Mouse (Mus musculus): Measurements from ENCODE around the gene Hoxa3. TPM values are rescaled to one million over a fixed set of nuclear protein-coding genes. Genes with fewer than 3 reads are reported as not detected.

Hoxa3 gene
- 13.9 and 16.4 TPM in 2 replicates for polyA plus RNA-seq (2015; fragmentation: Nextera tagmentation; extraction: Ambion mirVana)

- Histone ChIP-seq H3K27ac (replicated peaks) (peak within 1 kb of the TSS; percentile 100), H3K4me1 (replicated peaks) (peaks cover 65% of the 10 kb centered on the region), H3K4me3 (peak within 1 kb of the TSS; percentile 96), H3K27me3 (no peaks in the 10 kb centered on the region), H3K9ac (peak within 1 kb of the TSS; percentile 100), H3K9me3 (no peaks in the 10 kb centered on the region), H3K36me3 (no peaks in the 10 kb centered on the region), H3K4me2 (peak within 1 kb of the TSS; percentile 97)
- WGBS: 3% methylated on average over 38 of the region's 38 CpGs
- peak; percentile 71 for ATAC-seq (ENCODE audit: low read depth)
Measured at GRCm38 (mm10) chr6:52213119-52213986, at the start of gene Hoxa3, which contains the start of gene Gm28308. Gene Hoxa3 (minus strand): TSS chr6:52213336. Gene Gm28308 (minus strand): TSS chr6:52213339.

GRCm38 (mm10) chr6:52262463-52263320 lies 49.6 kb upstream of the Hoxa3 start:
- ATAC-seq (ENCODE audit: low read depth): no peak
- WGBS: 1% methylated on average over 24 of the region's 24 CpGs
- H3K27me3 ChIP-seq: peaks cover 90% of the 10 kb centered on the region

GRCm38 (mm10) chr6:52261751-52262462 lies 48.8 kb upstream of the Hoxa3 start:
- peaks cover 91% of the 10 kb centered on the region for H3K27me3 ChIP-seq

More at GRCm38 (mm10) chr6:52262463-52263320, 49.6 kb upstream of the Hoxa3 start:
- peaks cover 8% of the 10 kb centered on the region; the same call in 1 of the 2 replicates for H3K4me1 ChIP-seq (replicated peaks)
- no peaks in the 10 kb centered on the region for H3K9me3 ChIP-seq
- H3K4me3 ChIP-seq: no peak overlapping the region
- H3K9ac ChIP-seq: no peak overlapping the region
- no peak overlapping the region for H3K27ac ChIP-seq (replicated peaks)
- no peak overlapping the region for H3K4me2 ChIP-seq
- no peaks in the 10 kb centered on the region for H3K36me3 ChIP-seq

GRCm38 (mm10) chr6:52260654-52261575 lies 47.8 kb upstream of the Hoxa3 start, which contains the start of gene Hoxa13:
Gene Hoxa13 (minus strand): TSS chr6:52260880.
- 1% methylated on average over 48 of the region's 72 CpGs for WGBS
- H3K4me3 ChIP-seq: peak within 1 kb of the TSS; percentile 26
- H3K4me1 ChIP-seq (replicated peaks): peaks cover 8% of the 10 kb centered on the region; the same call in 1 of the 2 replicates
- peaks cover 89% of the 10 kb centered on the region for H3K27me3 ChIP-seq
- ATAC-seq (ENCODE audit: low read depth): no peak
- no peaks in the 10 kb centered on the region for H3K36me3 ChIP-seq
- H3K4me2 ChIP-seq: peak within 1 kb of the TSS; percentile 46
- no peak within 1 kb of the TSS for H3K27ac ChIP-seq (replicated peaks)
- H3K9me3 ChIP-seq: no peaks in the 10 kb centered on the region
- H3K9ac ChIP-seq: no peak within 1 kb of the TSS

More at GRCm38 (mm10) chr6:52261751-52262462, 48.8 kb upstream of the Hoxa3 start:
- Histone ChIP-seq H3K9me3 (no peaks in the 10 kb centered on the region), H3K4me2 (no peak overlapping the region), H3K27ac (replicated peaks) (no peak overlapping the region), H3K36me3 (no peaks in the 10 kb centered on the region), H3K4me1 (replicated peaks) (peaks cover 8% of the 10 kb centered on the region; the same call in 1 of the 2 replicates), H3K4me3 (no peak overlapping the region), H3K9ac (no peak overlapping the region)
- no peak for ATAC-seq (ENCODE audit: low read depth)
- 3% methylated on average over 9 of the region's 9 CpGs for WGBS

- H3K9ac ChIP-seq: no peak overlapping the region
- no peak overlapping the region for H3K27ac ChIP-seq (replicated peaks)
- H3K4me1 ChIP-seq (replicated peaks): peaks cover 8% of the 10 kb centered on the region; the same call in 1 of the 2 replicates
- under 1% methylated on average over 36 of the region's 39 CpGs for WGBS
- H3K36me3 ChIP-seq: no peaks in the 10 kb centered on the region
- ATAC-seq (ENCODE audit: low read depth): no peak
- no peaks in the 10 kb centered on the region for H3K9me3 ChIP-seq
- H3K27me3 ChIP-seq: peaks cover 87% of the 10 kb centered on the region
- peak overlapping the region; percentile 26 for H3K4me3 ChIP-seq
- H3K4me2 ChIP-seq: peak overlapping the region; percentile 46
Measured at GRCm38 (mm10) chr6:52259811-52260261, 46.7 kb upstream of the Hoxa3 start.

- no peak overlapping the region for H3K4me2 ChIP-seq
- no peak overlapping the region for H3K4me3 ChIP-seq
- no peak overlapping the region for H3K27ac ChIP-seq (replicated peaks)
Measured at GRCm38 (mm10) chr6:52259081-52259790, 46.1 kb upstream of the Hoxa3 start.

GRCm38 (mm10) chr6:52256956-52257355 lies 43.8 kb upstream of the Hoxa3 start:
- WGBS: under 1% methylated on average over 6 of the region's 6 CpGs
- Histone ChIP-seq H3K4me2 (no peak overlapping the region), H3K36me3 (no peaks in the 10 kb centered on the region), H3K27ac (replicated peaks) (no peak overlapping the region), H3K9me3 (no peaks in the 10 kb centered on the region), H3K27me3 (peaks cover 85% of the 10 kb centered on the region), H3K4me1 (replicated peaks) (peaks cover 8% of the 10 kb centered on the region; the same call in 1 of the 2 replicates), H3K4me3 (no peak overlapping the region), H3K9ac (no peak overlapping the region)
- ATAC-seq (ENCODE audit: low read depth): no peak

More at GRCm38 (mm10) chr6:52259081-52259790, 46.1 kb upstream of the Hoxa3 start:
- H3K27me3 ChIP-seq: peaks cover 86% of the 10 kb centered on the region
- no peak overlapping the region for H3K9ac ChIP-seq
- no peak for ATAC-seq (ENCODE audit: low read depth)
- peaks cover 8% of the 10 kb centered on the region; the same call in 1 of the 2 replicates for H3K4me1 ChIP-seq (replicated peaks)
- no peaks in the 10 kb centered on the region for H3K9me3 ChIP-seq
- H3K36me3 ChIP-seq: no peaks in the 10 kb centered on the region
- WGBS: under 1% methylated on average over 24 of the region's 25 CpGs

- Histone ChIP-seq H3K9me3 (no peaks in the 10 kb centered on the region), H3K9ac (no peak overlapping the region), H3K4me2 (peak overlapping the region; percentile 22; the same call in 1 of the 2 replicates), H3K36me3 (no peaks in the 10 kb centered on the region), H3K27me3 (peaks cover 92% of the 10 kb centered on the region), H3K4me3 (peak overlapping the region; percentile 7), H3K27ac (replicated peaks) (no peak overlapping the region), H3K4me1 (replicated peaks) (no peaks in the 10 kb centered on the region; the same call in none of the 2 replicates)
- WGBS: under 1% methylated on average over 59 of the region's 59 CpGs
- no peak for ATAC-seq (ENCODE audit: low read depth)
Measured at GRCm38 (mm10) chr6:52253511-52254500, 40.7 kb upstream of the Hoxa3 start.

- WGBS: under 1% methylated on average over 35 of the region's 35 CpGs
- H3K4me3 ChIP-seq: peak overlapping the region; percentile 7
- no peak for ATAC-seq (ENCODE audit: low read depth)
- peaks cover 92% of the 10 kb centered on the region for H3K27me3 ChIP-seq
- H3K4me2 ChIP-seq: peak overlapping the region; percentile 22; the same call in 1 of the 2 replicates
- H3K9me3 ChIP-seq: no peaks in the 10 kb centered on the region
- peak overlapping the region; percentile 17; the same call in 1 of the 2 replicates for H3K9ac ChIP-seq
- H3K36me3 ChIP-seq: no peaks in the 10 kb centered on the region
- H3K27ac ChIP-seq (replicated peaks): no peak overlapping the region; the same call in 1 of the 2 replicates
- H3K4me1 ChIP-seq (replicated peaks): no peaks in the 10 kb centered on the region; the same call in none of the 2 replicates
Measured at GRCm38 (mm10) chr6:52252775-52253376, 39.7 kb upstream of the Hoxa3 start.
